Mouse (Mus musculus) intestine, postnatal 0 days (tissue): ENCODE results near the gene Foxp3. TPM values are rescaled to one million over a fixed set of nuclear protein-coding genes. Genes with fewer than 3 reads are reported as not detected.

ENCODE experiments used
- ATAC-seq: fragments of 200-750 bp; cut with Nextera tagmentation; 2 replicates; pipeline ENCODE4 v1.8.0; 2017; ENCODE audit warnings: mild to moderate bottlenecking, moderate TSS enrichment, moderate library complexity
- H3K27ac ChIP-seq: fragments of 300-500 bp; sonication (generic); 2 replicates; pipeline ENCODE4 v1.5.1; 2014; ENCODE audit warnings: mild to moderate bottlenecking, low read depth, low read length, moderate library complexity
- H3K27me3 ChIP-seq: fragments of 300-500 bp; sonication (generic); replicated peaks from 2 replicates; pipeline ENCODE4 v1.6.1; 2014; ENCODE audit warnings: low read length, mixed read lengths; ENCODE audit not compliant: control insufficient read depth, insufficient read depth
- H3K36me3 ChIP-seq: fragments of 300-500 bp; sonication (generic); 2 replicates; pipeline ENCODE4 v1.6.1; 2014; ENCODE audit warnings: mild to moderate bottlenecking, moderate library complexity; ENCODE audit not compliant: control insufficient read depth, insufficient read depth
- H3K4me1 ChIP-seq: fragments of 300-500 bp; sonication (generic); replicated peaks from 2 replicates; pipeline ENCODE4 v1.6.1; 2014; ENCODE audit warnings: antibody characterized with exemption, low read length, mixed read lengths; ENCODE audit not compliant: control insufficient read depth, insufficient read depth
- H3K4me2 ChIP-seq: fragments of 300-500 bp; sonication (generic); replicated peaks from 2 replicates; pipeline ENCODE4 v1.6.1; 2014; ENCODE audit warnings: low read depth, mild to moderate bottlenecking, moderate library complexity
- H3K4me3 ChIP-seq: fragments of 300-500 bp; sonication (generic); 2 replicates; pipeline ENCODE4 v1.5.1; 2014; ENCODE audit warnings: low read depth, low read length
- H3K9ac ChIP-seq: fragments of 300-500 bp; sonication (generic); 2 replicates; pipeline ENCODE4 v1.6.1; 2014; ENCODE audit warnings: mild to moderate bottlenecking, low read depth, low read length
- H3K9me3 ChIP-seq: fragments of 300-500 bp; sonication (generic); 2 replicates; pipeline ENCODE4 v1.6.1; 2016; ENCODE audit warnings: mixed run types; ENCODE audit not compliant: control insufficient read depth
- CTCF ChIP-seq: sonication (generic); IDR thresholded peaks from 2 replicates; pipeline ENCODE4 v1.5.1; 2016; ENCODE audit warnings: low read depth, mild to moderate bottlenecking, control low read depth, antibody characterized with exemption, moderate library complexity
- WGBS: fragments of 180-500 bp; shearing (Covaris S2); extraction: QIAGEN DNeasy Blood & Tissue Kit; methylation state at CpG from one replicate; pipeline ENCODE4 v1.1.7; 2014; 5-methylcytosine and 5-hydroxymethylcytosine counted together
- polyA plus RNA-seq: library from polyadenylated mRNA; unstranded; fragments of >200 nt; fragmentation: Nextera tagmentation; extraction: Ambion mirVana; gene quantifications from 2 replicates; pipeline ENCODE4 v1.2.1, GENCODE M21; 2015

Gene Foxp3
- polyA plus RNA-seq, 1 experiment from 2014 or later, result 0.05 TPM

- 15% methylated on average over 41 of the region's 42 CpGs for WGBS
Observed at GRCm38 (mm10) chrX:7638401-7639091, 65.1 kb downstream of the Foxp3 start, which contains the start of gene Syp. Gene Syp (plus strand): TSS chrX:7638471.

DNA sequence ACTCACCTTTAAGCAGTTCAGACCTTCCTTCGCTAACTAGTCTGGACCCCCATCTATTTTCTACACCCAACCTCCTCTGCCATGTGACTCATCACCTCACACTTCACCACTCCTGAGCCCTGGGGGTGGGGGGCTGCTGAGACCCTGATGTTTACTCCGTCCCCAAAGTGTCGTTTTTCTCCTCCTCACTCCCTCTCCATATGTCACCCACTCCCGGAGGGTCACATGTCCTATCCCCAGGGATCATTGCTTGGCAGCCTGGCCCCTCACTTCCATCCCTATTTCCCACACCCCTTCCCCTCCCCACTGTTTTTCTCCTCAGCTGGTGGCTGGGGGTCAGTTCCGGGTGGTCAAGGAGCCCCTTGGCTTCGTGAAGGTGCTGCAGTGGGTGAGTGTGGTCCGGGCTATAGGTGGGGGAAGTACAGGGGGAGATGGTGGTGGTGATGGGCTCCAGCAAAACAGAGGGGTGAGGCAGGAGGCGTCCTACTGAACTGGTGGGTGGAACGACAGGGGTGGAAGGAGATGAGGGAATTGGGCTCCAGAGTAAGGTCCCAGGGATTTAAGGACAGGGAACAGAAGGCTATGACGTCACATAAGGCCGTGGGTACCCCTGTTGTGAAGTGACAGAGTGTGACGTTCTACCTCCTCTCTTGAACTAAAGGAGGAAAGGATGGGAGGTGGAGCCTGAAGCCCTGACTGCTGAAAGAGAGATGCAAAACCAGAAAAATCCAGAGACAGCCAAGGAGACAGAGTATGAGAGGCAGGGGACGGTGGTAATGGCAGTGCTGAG, 66.3 kb downstream of the Foxp3 start:
- ATAC-seq, result no peak
- H3K27me3 ChIP-seq, result no peaks in the 10 kb centered on the region
- 23% methylated on average over 13 of the region's 13 CpGs for WGBS

More at GRCm38 (mm10) chrX:7638401-7639091, 65.1 kb downstream of the Foxp3 start, which contains the start of gene Syp:
- Histone ChIP-seq H3K4me2 (peak within 1 kb of the TSS; percentile 51), H3K9ac (no peak within 1 kb of the TSS), H3K36me3 (no peaks in the 10 kb centered on the region), H3K4me3 (peak within 1 kb of the TSS; percentile 18), H3K9me3 (no peaks in the 10 kb centered on the region), H3K4me1 (no peaks in the 10 kb centered on the region), H3K27ac (no peak within 1 kb of the TSS), H3K27me3 (no peaks in the 10 kb centered on the region)
- no peak for TF ChIP-seq CTCF
- ATAC-seq, result peak; percentile 75

DNA sequence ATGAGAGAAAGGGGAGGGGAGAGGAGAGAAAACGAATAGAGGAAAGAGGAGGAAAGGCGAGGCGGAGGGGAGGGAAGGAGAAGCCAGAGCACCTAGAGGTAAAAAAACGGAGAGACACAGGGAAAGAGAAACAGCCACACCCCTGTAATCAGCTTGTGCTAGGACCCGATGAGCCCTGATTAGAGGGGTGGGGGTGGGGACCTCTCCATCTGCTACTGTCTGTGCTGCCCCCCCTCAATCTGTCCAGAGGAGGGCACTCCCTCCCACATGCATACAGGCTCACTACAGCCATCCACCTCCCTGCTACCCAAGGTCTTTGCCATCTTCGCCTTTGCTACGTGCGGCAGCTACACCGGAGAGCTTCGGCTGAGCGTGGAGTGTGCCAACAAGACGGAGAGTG, 67.3 kb downstream of the Foxp3 start:
- no peaks in the 10 kb centered on the region for H3K36me3 ChIP-seq
- no peaks in the 10 kb centered on the region for H3K4me1 ChIP-seq
- H3K27ac ChIP-seq, result no peak overlapping the region
- H3K27me3 ChIP-seq, result no peaks in the 10 kb centered on the region
- no peak overlapping the region for H3K9ac ChIP-seq
- no peak overlapping the region for H3K4me3 ChIP-seq
- H3K4me2 ChIP-seq, result no peak overlapping the region
- no peaks in the 10 kb centered on the region for H3K9me3 ChIP-seq
- no peak for TF ChIP-seq CTCF
- no peak for ATAC-seq
- WGBS, result 26% methylated on average over 12 of the region's 12 CpGs

More for the DNA sequence above, 66.3 kb downstream of the Foxp3 start:
- TF ChIP-seq CTCF, result no peak
- Histone ChIP-seq H3K4me1 (no peaks in the 10 kb centered on the region), H3K9me3 (no peaks in the 10 kb centered on the region), H3K36me3 (no peaks in the 10 kb centered on the region), H3K9ac (no peak overlapping the region), H3K27ac (no peak overlapping the region), H3K4me3 (no peak overlapping the region), H3K4me2 (no peak overlapping the region)

Other genes starting within 250 kb of the Foxp3 start
- gene Usp27x, start 197.8 kb upstream of the Foxp3 start, polyA plus RNA-seq, result 0.20 and 0.34 TPM in 2 replicates
- 0.56 and 0.83 TPM in 2 replicates for gene Ppp1r3f, start 639 bp downstream of the Foxp3 start, polyA plus RNA-seq
- 21.9 and 24.8 TPM in 2 replicates for gene Ccdc22, start 31.9 kb downstream of the Foxp3 start, polyA plus RNA-seq
- gene Cacna1f, start 33.4 kb downstream of the Foxp3 start, polyA plus RNA-seq, result not detected in 2 replicates
- 5.4 and 5.7 TPM in 2 replicates for gene Syp, start 64.8 kb downstream of the Foxp3 start, polyA plus RNA-seq
- gene Prickle3, start 83.6 kb downstream of the Foxp3 start, polyA plus RNA-seq, result 3.4 and 4.3 TPM in 2 replicates
- gene Plp2, start 97.7 kb downstream of the Foxp3 start, polyA plus RNA-seq, result 113 and 124 TPM in 2 replicates
- 1.4 and 1.6 TPM in 2 replicates for gene Magix, start 107.6 kb downstream of the Foxp3 start, polyA plus RNA-seq
- gene Gpkow, start 123.5 kb downstream of the Foxp3 start, polyA plus RNA-seq, result 13.8 and 14.6 TPM in 2 replicates
- 19.3 and 19.5 TPM in 2 replicates for gene Wdr45, start 140.7 kb downstream of the Foxp3 start, polyA plus RNA-seq
- gene Gm45208, start 148.6 kb downstream of the Foxp3 start, polyA plus RNA-seq, result not detected in 2 replicates
- gene Praf2, start 154.8 kb downstream of the Foxp3 start, polyA plus RNA-seq, result 18.2 and 24.0 TPM in 2 replicates
- 20.7 and 22.2 TPM in 2 replicates for gene Ccdc120, start 177.3 kb downstream of the Foxp3 start, polyA plus RNA-seq
- 15.3 and 16.2 TPM in 2 replicates for gene Tfe3, start 188.9 kb downstream of the Foxp3 start, polyA plus RNA-seq
- gene Gripap1, start 216.1 kb downstream of the Foxp3 start, polyA plus RNA-seq, result 17.6 and 22.2 TPM in 2 replicates
- gene Kcnd1, start 248.6 kb downstream of the Foxp3 start, polyA plus RNA-seq, result 0.60 and 0.68 TPM in 2 replicates